Mouse (Mus musculus): ENCODE measurements around the gene Itga9. TPM values are rescaled to one million over a fixed set of nuclear protein-coding genes. Genes with fewer than 3 reads are reported as not detected.

Itga9 gene
- polyA plus RNA-seq, 1 experiment: 1.6 TPM

- DNase-seq: no peak
- no peak overlapping the region for H3K27ac ChIP-seq (ENCODE audit: insufficient read depth, low read length)
- no peaks in the 10 kb centered on the region for H3K4me1 ChIP-seq (ENCODE audit: control insufficient read depth, insufficient read depth, low read length)
- no peaks in the 10 kb centered on the region for H3K27me3 ChIP-seq (ENCODE audit: control insufficient read depth, insufficient read depth, low read length)
- no peak for TF ChIP-seq CTCF (IDR thresholded peaks at IDR 0.05; ENCODE audit: borderline replicate concordance, insufficient read depth, low read depth, low read length)
- no peak for TF ChIP-seq POLR2A (IDR thresholded peaks at IDR 0.05; ENCODE audit: borderline replicate concordance, insufficient read depth, low read length)
- H3K4me3 ChIP-seq (replicated peaks; ENCODE audit: insufficient read depth, low read depth, low read length): no peak overlapping the region
- WGBS: 91% methylated on average over 11 of the region's 11 CpGs
Measured at GRCm38 (mm10) chr9:118802380-118802779, 195.9 kb downstream of the Itga9 start.

DNA sequence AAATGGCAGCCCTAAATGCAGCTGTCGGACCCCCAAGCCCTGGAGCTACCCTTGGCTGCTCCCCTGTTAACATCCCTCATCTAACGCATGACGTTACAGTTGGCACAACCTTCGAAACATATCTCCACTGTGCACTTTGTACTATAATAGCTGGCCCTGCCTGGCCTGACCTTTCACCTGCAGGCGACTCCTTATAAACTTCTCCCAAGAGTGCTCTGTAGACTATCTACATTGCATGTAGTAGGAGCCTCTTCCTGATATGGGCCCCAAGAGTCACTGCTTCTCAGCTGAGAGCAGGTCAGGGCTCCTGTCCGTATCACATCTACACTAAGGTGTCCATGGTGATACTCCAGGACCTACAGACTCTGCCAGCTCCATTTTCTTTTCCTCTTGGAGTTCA is 199.2 kb downstream of the Itga9 start:
- H3K4me1 ChIP-seq (ENCODE audit: control insufficient read depth, insufficient read depth, low read length): no peaks in the 10 kb centered on the region
- no peak overlapping the region for H3K27ac ChIP-seq (ENCODE audit: insufficient read depth, low read length)
- WGBS: 85% methylated on average over 6 of the region's 6 CpGs
- TF ChIP-seq CTCF (IDR thresholded peaks at IDR 0.05; ENCODE audit: borderline replicate concordance, insufficient read depth, low read depth, low read length) (no peak), POLR2A (IDR thresholded peaks at IDR 0.05; ENCODE audit: borderline replicate concordance, insufficient read depth, low read length) (no peak)
- no peak overlapping the region for H3K4me3 ChIP-seq (replicated peaks; ENCODE audit: insufficient read depth, low read depth, low read length)
- DNase-seq: no peak
- H3K27me3 ChIP-seq (ENCODE audit: control insufficient read depth, insufficient read depth, low read length): no peaks in the 10 kb centered on the region

- no peak for DNase-seq
- H3K4me3 ChIP-seq (replicated peaks; ENCODE audit: insufficient read depth, low read depth, low read length): no peak overlapping the region
- no peaks in the 10 kb centered on the region for H3K27me3 ChIP-seq (ENCODE audit: control insufficient read depth, insufficient read depth, low read length)
- H3K27ac ChIP-seq (ENCODE audit: insufficient read depth, low read length): no peak overlapping the region
- 96% methylated on average over 3 of the region's 3 CpGs for WGBS
- no peaks in the 10 kb centered on the region for H3K4me1 ChIP-seq (ENCODE audit: control insufficient read depth, insufficient read depth, low read length)
- TF ChIP-seq POLR2A (IDR thresholded peaks at IDR 0.05; ENCODE audit: borderline replicate concordance, insufficient read depth, low read length) (no peak), CTCF (IDR thresholded peaks at IDR 0.05; ENCODE audit: borderline replicate concordance, insufficient read depth, low read depth, low read length) (no peak)
Measured at GRCm38 (mm10) chr9:118807669-118808068, 201.2 kb downstream of the Itga9 start.

DNA sequence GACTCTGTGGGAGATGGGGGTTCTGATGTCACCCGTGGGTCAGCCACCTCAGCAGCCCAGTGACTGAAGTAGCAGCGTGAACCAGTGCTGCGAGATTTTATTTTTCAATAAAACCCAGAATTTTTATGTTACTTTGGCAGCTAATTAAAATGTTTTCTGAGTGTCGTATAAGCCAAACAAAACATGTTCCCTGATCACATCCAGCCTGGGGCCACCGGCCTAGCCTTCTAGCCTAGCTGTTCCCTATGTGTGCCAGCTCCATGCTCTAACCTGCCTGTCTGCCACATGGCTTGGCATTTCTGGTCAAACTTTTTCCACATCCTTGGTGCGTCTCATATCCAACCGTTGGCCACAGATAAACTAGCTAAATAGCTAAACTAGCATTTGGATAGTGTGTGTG is 205.7 kb downstream of the Itga9 start:
- WGBS: 89% methylated on average over 7 of the region's 7 CpGs
- no peaks in the 10 kb centered on the region for H3K27me3 ChIP-seq (ENCODE audit: control insufficient read depth, insufficient read depth, low read length)

DNA sequence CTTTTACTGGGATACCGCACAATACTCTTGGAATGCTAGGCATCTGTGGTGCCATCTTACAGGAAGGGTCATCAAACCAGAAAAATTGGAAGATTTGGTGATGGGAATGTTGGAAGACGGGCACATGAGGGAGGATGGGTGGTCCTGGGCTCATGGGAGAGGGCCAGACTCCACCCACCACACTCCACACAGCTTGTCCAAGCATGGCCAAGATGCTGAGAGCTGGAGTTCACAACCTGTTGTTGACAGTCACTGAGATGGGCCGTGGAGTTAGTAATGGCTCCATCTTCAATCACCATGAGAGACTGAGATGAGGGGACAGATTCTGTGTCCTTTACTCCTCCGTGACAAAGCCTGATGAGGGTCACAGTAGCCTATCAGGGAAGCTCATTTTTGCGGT is 207.0 kb downstream of the Itga9 start:
- Histone ChIP-seq H3K27me3 (ENCODE audit: control insufficient read depth, insufficient read depth, low read length) (no peaks in the 10 kb centered on the region), H3K27ac (ENCODE audit: insufficient read depth, low read length) (no peak overlapping the region), H3K4me3 (replicated peaks; ENCODE audit: insufficient read depth, low read depth, low read length) (no peak overlapping the region), H3K4me1 (ENCODE audit: control insufficient read depth, insufficient read depth, low read length) (no peaks in the 10 kb centered on the region)
- DNase-seq: no peak
- 85% methylated on average over 5 of the region's 5 CpGs for WGBS
- TF ChIP-seq POLR2A (IDR thresholded peaks at IDR 0.05; ENCODE audit: borderline replicate concordance, insufficient read depth, low read length) (no peak), CTCF (IDR thresholded peaks at IDR 0.05; ENCODE audit: borderline replicate concordance, insufficient read depth, low read depth, low read length) (no peak)

More for the DNA sequence above, 205.7 kb downstream of the Itga9 start:
- no peak for TF ChIP-seq POLR2A (IDR thresholded peaks at IDR 0.05; ENCODE audit: borderline replicate concordance, insufficient read depth, low read length)
- no peak for TF ChIP-seq CTCF (IDR thresholded peaks at IDR 0.05; ENCODE audit: borderline replicate concordance, insufficient read depth, low read depth, low read length)
- Histone ChIP-seq H3K27ac (ENCODE audit: insufficient read depth, low read length) (no peak overlapping the region), H3K4me3 (replicated peaks; ENCODE audit: insufficient read depth, low read depth, low read length) (no peak overlapping the region), H3K4me1 (ENCODE audit: control insufficient read depth, insufficient read depth, low read length) (no peaks in the 10 kb centered on the region)
- DNase-seq: no peak

DNA sequence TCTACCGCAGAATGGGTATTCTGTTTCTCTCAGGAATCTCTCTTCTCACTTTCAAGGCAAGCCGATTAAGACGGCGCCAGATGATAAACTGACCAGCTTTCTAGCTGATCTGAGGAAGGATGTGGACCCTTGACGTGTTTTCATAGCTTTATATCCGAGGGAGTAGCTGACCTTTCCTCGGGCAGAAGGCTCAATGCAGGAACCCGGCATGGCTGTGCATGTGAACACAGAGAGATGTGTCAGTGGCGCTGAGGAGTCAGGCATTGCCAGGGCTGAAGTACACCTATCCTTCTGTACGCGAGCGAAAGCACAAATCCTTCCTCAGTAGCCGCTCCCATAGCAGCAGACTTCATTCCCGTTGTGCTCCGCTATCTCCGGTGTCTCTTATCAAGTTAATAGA is 207.6 kb downstream of the Itga9 start:
- TF ChIP-seq CTCF (IDR thresholded peaks at IDR 0.05; ENCODE audit: borderline replicate concordance, insufficient read depth, low read depth, low read length) (no peak), POLR2A (IDR thresholded peaks at IDR 0.05; ENCODE audit: borderline replicate concordance, insufficient read depth, low read length) (no peak)
- H3K27me3 ChIP-seq (ENCODE audit: control insufficient read depth, insufficient read depth, low read length): no peaks in the 10 kb centered on the region
- no peak overlapping the region for H3K27ac ChIP-seq (ENCODE audit: insufficient read depth, low read length)
- DNase-seq: no peak
- no peak overlapping the region for H3K4me3 ChIP-seq (replicated peaks; ENCODE audit: insufficient read depth, low read depth, low read length)
- WGBS: 93% methylated on average over 16 of the region's 16 CpGs
- H3K4me1 ChIP-seq (ENCODE audit: control insufficient read depth, insufficient read depth, low read length): no peaks in the 10 kb centered on the region

- Histone ChIP-seq H3K4me3 (replicated peaks; ENCODE audit: insufficient read depth, low read depth, low read length) (no peak overlapping the region), H3K4me1 (ENCODE audit: control insufficient read depth, insufficient read depth, low read length) (no peaks in the 10 kb centered on the region), H3K27me3 (ENCODE audit: control insufficient read depth, insufficient read depth, low read length) (no peaks in the 10 kb centered on the region), H3K27ac (ENCODE audit: insufficient read depth, low read length) (no peak overlapping the region)
- DNase-seq: no peak
- TF ChIP-seq POLR2A (IDR thresholded peaks at IDR 0.05; ENCODE audit: borderline replicate concordance, insufficient read depth, low read length): no peak
- no peak for TF ChIP-seq CTCF (IDR thresholded peaks at IDR 0.05; ENCODE audit: borderline replicate concordance, insufficient read depth, low read depth, low read length)
- 75% methylated on average over 8 of the region's 8 CpGs for WGBS
Measured at GRCm38 (mm10) chr9:118814461-118814860, 208.0 kb downstream of the Itga9 start.

GRCm38 (mm10) chr9:118815543-118815942 is 209.1 kb downstream of the Itga9 start:
- Histone ChIP-seq H3K4me1 (ENCODE audit: control insufficient read depth, insufficient read depth, low read length) (no peaks in the 10 kb centered on the region), H3K27me3 (ENCODE audit: control insufficient read depth, insufficient read depth, low read length) (no peaks in the 10 kb centered on the region), H3K4me3 (replicated peaks; ENCODE audit: insufficient read depth, low read depth, low read length) (no peak overlapping the region), H3K27ac (ENCODE audit: insufficient read depth, low read length) (no peak overlapping the region)
- over 99% methylated on average over 8 of the region's 8 CpGs for WGBS
- DNase-seq: no peak
- TF ChIP-seq POLR2A (IDR thresholded peaks at IDR 0.05; ENCODE audit: borderline replicate concordance, insufficient read depth, low read length): no peak
- no peak for TF ChIP-seq CTCF (IDR thresholded peaks at IDR 0.05; ENCODE audit: borderline replicate concordance, insufficient read depth, low read depth, low read length)
